Mouse (Mus musculus) Patski (cell line): ENCODE results near the gene Tas1r2. TPM values are rescaled to one million over a fixed set of nuclear protein-coding genes. Genes with fewer than 3 reads are reported as not detected.
A peak's percentile ranks its signal among the peaks of the same experiment; 100 is the strongest.

Experiments
- ATAC-seq: fragments of 100-300 bp; one replicate; pipeline ENCODE4 v1.8.0; 2021
- CTCF ChIA-PET: fragments of 350-600 bp; sonication (Branson Sonifier 250); formaldehyde crosslinking; loops from one replicate; lab custom pipeline; 2022; ENCODE audit warnings: inconsistent platforms; lab: Charles Lee
- POLR2A ChIA-PET: fragments of 350-600 bp; sonication (Branson Sonifier 250); formaldehyde crosslinking; loops from one replicate; lab custom pipeline; 2022; ENCODE audit warnings: antibody characterized with exemption, inconsistent platforms; lab: Charles Lee
- DNase-seq: peaks from one replicate; pipeline ENCODE4 v3.0.0-alpha.2; 2011; ENCODE audit warnings: low read depth, low spot score
- H3K27me3 ChIP-seq: fragments of 371-371 bp; one replicate; pipeline ENCODE4 v1.5.1; 2021
- CTCF ChIP-seq: fragments of 100-300 bp; IDR thresholded peaks from one replicate; pipeline ENCODE4 v1.5.1; 2021
- in situ Hi-C: fragments of 300-500 bp; cut with MboI; formaldehyde crosslinking; loops from 3 replicates; pipeline ENCODE4 v1.11.1; 2018; ENCODE audit warnings: low pct_unique_long_range_greater_than_20kb, mixed read lengths
- polyA plus RNA-seq: library from polyadenylated mRNA; unstranded; gene quantifications from one replicate; pipeline ENCODE4 v1.2.3, GENCODE M21; 2021

Tas1r2 gene
- polyA plus RNA-seq, 1 experiment from 2014 or later: 0.03 TPM

DNA sequence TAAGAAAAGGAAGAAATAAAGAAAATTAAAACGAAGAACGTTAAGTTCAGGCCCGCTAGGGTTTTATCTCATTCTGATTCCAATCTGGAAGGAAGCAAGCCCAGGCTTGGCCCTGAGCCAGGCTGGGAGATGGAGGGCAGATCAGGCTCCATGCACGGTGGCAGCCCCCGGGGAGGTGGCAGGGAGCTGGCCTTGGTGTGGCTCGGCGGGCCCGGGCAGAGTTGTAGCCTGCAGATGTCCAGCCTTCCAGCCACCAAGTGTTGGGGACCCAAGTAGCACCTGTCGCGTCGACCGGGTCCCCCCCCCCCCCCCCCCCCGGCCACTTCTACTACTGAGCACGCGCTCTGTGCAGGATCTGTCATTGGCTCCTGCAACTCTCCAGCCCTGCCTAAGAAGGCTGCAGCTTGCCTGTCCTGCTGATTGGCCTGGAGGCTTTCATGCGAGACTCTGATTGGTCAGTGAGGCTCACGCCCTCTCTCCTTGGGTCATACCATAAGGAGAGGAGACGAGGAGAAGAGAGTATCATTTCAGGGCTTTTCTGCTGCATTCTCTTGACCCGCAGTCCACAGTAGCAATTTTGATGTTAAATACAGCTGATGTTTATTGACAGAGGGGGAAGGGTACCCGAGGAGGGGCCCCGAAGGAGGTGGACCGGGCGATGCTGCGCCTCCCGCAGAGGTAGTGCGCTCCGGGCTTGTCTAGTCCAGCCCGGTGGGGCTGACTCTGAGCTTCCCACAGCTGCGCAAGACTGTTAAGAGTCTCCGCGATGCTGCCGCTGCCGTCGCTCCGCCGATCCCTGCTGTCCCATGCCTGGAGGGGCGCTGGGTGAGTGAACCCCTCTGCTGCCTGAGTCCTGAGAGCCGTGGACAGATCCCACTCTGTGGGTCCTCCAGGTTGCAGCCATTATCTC is 30.7 kb upstream of the Tas1r2 start, which contains the start of gene Aldh4a1:
TSS of gene Aldh4a1 (plus strand) at position 494 of the 910 bp plus-strand sequence.
- peak; percentile 86 for DNase-seq
- in situ Hi-C loops: no loop called here
- POLR2A ChIA-PET: interaction anchor here (1.0 to 1.4 kb wide), 3 partner anchors 11 to 20 kb away, joined by 3 to 6 read pairs (median 5); partner anchors contain the start of gene Gm21969
- peak; percentile 97 for ATAC-seq
- TF ChIP-seq CTCF: no peak
- CTCF ChIA-PET: interaction anchor here (1.5 to 3.2 kb wide), 3 partner anchors 10 to 15 kb away, joined by 4 to 18 read pairs (median 5); no protein-coding TSS in a partner anchor
- H3K27me3 ChIP-seq: no peaks in the 10 kb centered on the region

DNA sequence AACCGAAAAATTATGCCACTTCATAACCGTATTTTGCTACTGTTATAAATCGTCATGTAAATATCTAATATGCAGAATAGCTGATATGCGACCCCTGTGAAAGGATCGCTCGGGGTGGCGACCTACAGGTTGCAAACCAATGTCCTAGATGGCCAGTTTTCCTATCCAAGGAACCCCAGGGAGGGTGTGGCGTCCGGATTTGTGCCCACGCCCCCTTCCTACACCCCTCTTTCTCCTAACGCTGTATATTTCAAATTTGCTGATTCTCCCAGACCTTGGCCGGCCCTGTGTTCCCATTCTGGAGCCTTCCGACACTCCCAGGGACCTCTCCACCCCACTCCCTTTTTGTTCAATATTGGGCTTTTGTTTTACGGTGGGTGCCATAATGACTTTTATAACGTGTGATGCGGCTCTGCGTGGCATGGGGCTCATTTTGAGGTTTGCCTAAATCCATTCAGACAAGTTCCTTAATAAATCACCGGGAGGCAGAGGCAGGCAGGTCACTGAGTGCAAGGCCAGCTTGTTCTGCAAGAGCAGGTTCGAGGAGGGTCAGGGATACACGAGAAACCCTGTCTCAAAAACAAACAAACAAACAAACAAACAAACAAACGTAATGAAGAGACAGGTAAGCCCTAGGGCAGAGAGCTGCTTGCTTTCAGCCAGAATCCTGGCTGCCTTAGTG is 29.8 kb upstream of the Tas1r2 start:
- no peak for TF ChIP-seq CTCF
- ATAC-seq: no peak
- no peaks in the 10 kb centered on the region for H3K27me3 ChIP-seq
- in situ Hi-C loops: no loop called here
- ChIA-PET CTCF (interaction anchor here (1.5 to 3.2 kb wide), 3 partner anchors 11 to 14 kb away, joined by 4 to 18 read pairs (median 5); no protein-coding TSS in a partner anchor), POLR2A (interaction anchor here (1.3 to 1.4 kb wide), 2 partner anchors 13 to 21 kb away, joined by 3 to 5 read pairs; partner anchors contain the start of gene Gm21969)
- DNase-seq: no peak

DNA sequence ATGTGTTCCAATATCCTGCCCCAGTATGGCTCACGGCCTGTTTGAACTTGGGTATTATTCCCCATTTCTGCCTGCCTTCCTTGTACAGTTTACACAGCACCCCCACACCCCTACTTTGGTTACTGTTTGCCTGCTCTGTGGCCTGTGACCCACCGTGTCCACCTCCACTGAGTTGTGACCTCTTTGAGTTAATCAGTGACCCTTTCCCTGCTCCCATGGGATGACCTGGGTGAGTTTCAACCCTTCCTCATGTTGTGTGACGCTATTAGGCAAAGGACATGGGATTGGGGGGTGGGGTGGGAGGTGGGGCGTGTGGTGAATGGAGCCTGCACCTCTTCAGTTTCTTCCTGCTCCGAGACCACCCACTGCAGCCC is 29.2 kb upstream of the Tas1r2 start:
- H3K27me3 ChIP-seq: no peaks in the 10 kb centered on the region
- in situ Hi-C loops: no loop called here
- ATAC-seq (no peak), DNase-seq (no peak)
- ChIA-PET CTCF (interaction anchor here (1.9 kb wide), 1 partner anchor 12 kb away, joined by 5 read pairs; no protein-coding TSS in a partner anchor), POLR2A (no interaction called here)
- TF ChIP-seq CTCF: no peak

DNA sequence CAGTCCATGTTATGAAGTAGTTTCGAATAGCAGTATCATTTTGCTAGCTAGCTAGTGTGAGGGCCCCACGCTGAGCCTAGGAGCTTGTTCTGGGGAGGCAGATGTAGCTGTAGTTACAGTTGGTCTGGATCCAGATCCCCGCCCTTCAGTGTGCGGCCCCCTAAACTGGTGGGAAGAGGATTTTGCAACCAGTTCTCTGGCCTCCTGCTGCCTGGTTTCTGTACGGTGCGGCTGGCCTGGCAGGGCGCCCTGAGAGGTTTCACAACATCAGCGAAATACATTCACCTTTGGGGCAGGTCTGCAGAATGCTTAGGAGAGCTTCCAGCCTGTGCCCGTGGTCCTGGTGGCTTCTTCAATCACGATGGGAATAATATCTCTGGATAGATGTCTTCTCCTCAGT is 28.6 kb upstream of the Tas1r2 start:
- H3K27me3 ChIP-seq: no peaks in the 10 kb centered on the region
- ATAC-seq (no peak), DNase-seq (no peak)
- CTCF ChIA-PET: no interaction called here
- in situ Hi-C loops: no loop called here
- POLR2A ChIA-PET: no interaction called here
- TF ChIP-seq CTCF: no peak

- ChIA-PET POLR2A (no interaction called here), CTCF (no interaction called here)
- TF ChIP-seq CTCF: no peak
- in situ Hi-C loops: no loop called here
- no peak for DNase-seq
- no peak for ATAC-seq
- no peaks in the 10 kb centered on the region for H3K27me3 ChIP-seq
Measured at GRCm38 (mm10) chr4:139627361-139627760, 26.0 kb upstream of the Tas1r2 start.

DNA sequence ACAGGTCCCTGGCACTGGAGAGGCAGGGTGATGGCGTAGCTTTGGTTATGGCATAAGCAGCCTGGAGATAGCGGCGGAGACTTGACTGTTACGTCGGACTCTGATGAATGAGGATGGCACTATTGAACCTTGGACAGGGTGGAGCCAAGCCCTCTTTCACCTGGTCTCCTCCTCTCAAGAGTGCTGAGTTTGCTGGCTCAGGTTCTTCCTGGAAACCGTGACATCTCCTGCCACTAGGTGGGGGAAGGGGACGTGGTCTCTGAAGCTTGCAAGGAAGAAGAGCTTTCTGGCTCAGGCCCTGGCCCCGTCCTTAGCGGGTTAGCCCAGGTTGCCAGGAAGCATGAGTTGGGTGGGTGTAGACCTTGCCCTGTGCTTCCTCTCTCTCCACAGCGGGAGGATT is 23.2 kb upstream of the Tas1r2 start:
- POLR2A ChIA-PET: no interaction called here
- ATAC-seq: no peak
- CTCF ChIA-PET: interaction anchor here (1.2 kb wide), 1 partner anchor 14 kb away, joined by 3 read pairs; no protein-coding TSS in a partner anchor
- DNase-seq: no peak
- TF ChIP-seq CTCF: no peak
- in situ Hi-C loops: loop anchor here (5.0 kb wide), 1 partner anchor 158 kb away; no protein-coding TSS in a partner anchor
- H3K27me3 ChIP-seq: no peaks in the 10 kb centered on the region

- no peaks in the 10 kb centered on the region for H3K27me3 ChIP-seq
- in situ Hi-C loops: loop anchor here (5.0 kb wide), 1 partner anchor 159 kb away; no protein-coding TSS in a partner anchor
- ATAC-seq (no peak), DNase-seq (no peak)
- ChIA-PET POLR2A (no interaction called here), CTCF (no interaction called here)
- TF ChIP-seq CTCF: no peak
Measured at GRCm38 (mm10) chr4:139631141-139631540, 22.2 kb upstream of the Tas1r2 start.

DNA sequence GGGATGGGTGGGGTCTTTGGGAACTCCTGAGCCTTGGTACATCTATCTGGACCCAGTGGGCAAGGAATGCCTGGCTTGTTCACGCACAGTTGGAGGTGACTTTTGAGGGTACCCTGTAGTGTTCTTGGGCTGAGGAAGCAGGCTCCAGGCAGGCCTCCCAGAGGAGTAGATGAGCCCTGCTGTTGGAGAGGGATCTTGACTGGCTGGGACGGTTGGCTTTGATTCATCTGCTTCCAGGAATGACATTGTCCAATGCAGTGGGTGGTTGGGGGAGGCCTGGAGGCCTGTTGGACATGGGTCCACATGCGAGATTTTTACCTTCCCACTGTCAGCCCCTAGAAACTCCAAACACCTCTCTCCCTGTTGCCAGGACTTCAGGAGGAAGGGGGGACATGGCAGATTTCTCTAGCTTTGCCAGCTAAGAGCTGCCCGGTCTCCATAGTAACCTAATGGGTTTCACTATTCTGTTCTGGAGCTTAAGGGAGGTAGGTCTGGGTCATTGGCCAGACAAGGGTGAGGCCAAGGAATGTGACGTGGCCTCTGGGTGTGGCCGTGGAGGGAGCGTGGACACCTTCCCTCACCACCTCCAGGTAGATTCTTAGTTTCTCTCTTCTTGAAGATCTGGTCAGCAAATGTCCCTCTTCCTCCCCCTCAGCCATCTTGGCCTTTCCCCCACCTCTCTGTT is 21.6 kb upstream of the Tas1r2 start:
- H3K27me3 ChIP-seq: no peaks in the 10 kb centered on the region
- in situ Hi-C loops: loop anchor here (5.0 kb wide), 1 partner anchor 159 kb away; no protein-coding TSS in a partner anchor
- TF ChIP-seq CTCF: no peak
- ChIA-PET CTCF (no interaction called here), POLR2A (no interaction called here)
- DNase-seq (no peak), ATAC-seq (no peak)

GRCm38 (mm10) chr4:139632254-139632580 is 21.1 kb upstream of the Tas1r2 start:
- no peaks in the 10 kb centered on the region for H3K27me3 ChIP-seq
- ChIA-PET POLR2A (no interaction called here), CTCF (no interaction called here)
- no peak for TF ChIP-seq CTCF
- DNase-seq (no peak), ATAC-seq (no peak)
- in situ Hi-C loops: loop anchor here (5.0 kb wide), 1 partner anchor 160 kb away; no protein-coding TSS in a partner anchor

GRCm38 (mm10) chr4:139636373-139636772 is 17.0 kb upstream of the Tas1r2 start:
- ChIA-PET POLR2A (interaction anchor here (1.4 kb wide), 1 partner anchor 13 kb away, joined by 3 read pairs; the partner anchor contains the start of gene Aldh4a1), CTCF (interaction anchor here (0.8 to 1.5 kb wide), 10 partner anchors 11 to 207 kb away, joined by 3 to 5 read pairs (median 4); partner anchors contain the start of gene Aldh4a1)
- in situ Hi-C loops: no loop called here
- TF ChIP-seq CTCF: no peak
- H3K27me3 ChIP-seq: no peaks in the 10 kb centered on the region
- no peak for ATAC-seq
- DNase-seq: no peak
